Mouse (Mus musculus) stomach, postnatal 0 days (tissue): ENCODE data around the gene Kcnk12.

ENCODE experiments used
- CTCF ChIP-seq: IDR thresholded peaks from 2 replicates; pipeline ENCODE4 v1.5.1; 2016; ENCODE audit warnings: antibody characterized with exemption, low read depth, mild to moderate bottlenecking, moderate library complexity
- EP300 ChIP-seq: optimal IDR thresholded peaks from 2 replicates; pipeline ENCODE3; 2016; ENCODE audit warnings: antibody characterized with exemption

DNA sequence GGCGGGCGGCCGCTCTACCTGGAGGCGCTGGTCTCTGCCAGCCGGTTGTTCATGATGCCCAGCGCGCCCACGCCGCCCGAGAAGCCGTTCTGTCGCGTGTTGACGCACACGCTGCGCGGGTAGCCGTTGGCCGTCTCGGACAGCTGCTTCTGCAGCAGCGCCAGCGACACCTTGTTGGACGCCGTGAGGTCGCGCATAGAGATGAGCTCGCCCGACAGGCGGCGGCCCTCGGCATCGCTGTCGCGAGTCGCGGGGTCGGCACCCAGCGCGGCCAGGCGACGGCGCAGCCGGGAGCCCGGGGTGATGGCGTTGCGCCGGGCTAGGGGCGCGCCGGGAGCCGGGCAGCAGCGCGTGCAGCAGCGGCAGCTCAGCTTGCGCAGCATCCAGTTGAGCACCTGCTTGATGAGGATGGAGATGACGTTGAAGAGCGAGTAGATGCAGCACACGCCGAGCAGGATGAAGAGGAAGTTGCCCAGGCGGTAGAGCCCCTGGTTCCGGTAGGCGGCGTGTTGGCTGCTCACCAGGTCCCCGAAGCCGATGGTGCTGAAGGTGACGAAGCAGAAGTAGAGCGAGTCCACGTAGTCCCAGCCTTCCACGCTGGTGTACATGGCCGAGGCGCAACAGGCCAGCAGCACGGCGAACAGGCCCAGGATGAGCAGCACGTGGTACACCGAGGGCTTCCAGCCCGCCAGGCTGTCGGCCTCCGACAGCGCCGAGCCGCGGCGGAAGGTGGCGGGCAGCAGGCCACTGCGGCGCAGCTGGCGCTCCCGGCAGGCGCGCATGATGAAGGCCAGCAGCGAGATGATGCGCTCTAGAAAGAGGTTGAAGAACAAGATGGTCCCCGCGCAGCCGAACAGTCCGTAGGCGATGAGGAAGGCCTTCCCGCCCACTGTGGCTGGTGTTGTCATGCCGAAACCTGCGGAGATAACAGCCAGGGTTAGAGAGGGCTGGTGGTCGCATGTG is 51.6 kb downstream of the Kcnk12 start:
- TF ChIP-seq EP300 (no peak), CTCF (peak; percentile 33)
